Mouse (Mus musculus) mesoderm, embryonic 11.5 days (tissue): ENCODE data around the gene Gin1.
A peak's percentile ranks its signal among the peaks of the same experiment; 100 is the strongest.
"Not testable (repeated sequence)": the region's sequence is repeated elsewhere in the genome, so short reads cannot be mapped to it uniquely, and the experiment has no call there.

Experiments
- DNase-seq: peaks from one replicate; pipeline ENCODE4 v3.0.0-alpha.2; 2012; ENCODE audit warnings: low read depth, low spot score

The Gin1 gene

DNA sequence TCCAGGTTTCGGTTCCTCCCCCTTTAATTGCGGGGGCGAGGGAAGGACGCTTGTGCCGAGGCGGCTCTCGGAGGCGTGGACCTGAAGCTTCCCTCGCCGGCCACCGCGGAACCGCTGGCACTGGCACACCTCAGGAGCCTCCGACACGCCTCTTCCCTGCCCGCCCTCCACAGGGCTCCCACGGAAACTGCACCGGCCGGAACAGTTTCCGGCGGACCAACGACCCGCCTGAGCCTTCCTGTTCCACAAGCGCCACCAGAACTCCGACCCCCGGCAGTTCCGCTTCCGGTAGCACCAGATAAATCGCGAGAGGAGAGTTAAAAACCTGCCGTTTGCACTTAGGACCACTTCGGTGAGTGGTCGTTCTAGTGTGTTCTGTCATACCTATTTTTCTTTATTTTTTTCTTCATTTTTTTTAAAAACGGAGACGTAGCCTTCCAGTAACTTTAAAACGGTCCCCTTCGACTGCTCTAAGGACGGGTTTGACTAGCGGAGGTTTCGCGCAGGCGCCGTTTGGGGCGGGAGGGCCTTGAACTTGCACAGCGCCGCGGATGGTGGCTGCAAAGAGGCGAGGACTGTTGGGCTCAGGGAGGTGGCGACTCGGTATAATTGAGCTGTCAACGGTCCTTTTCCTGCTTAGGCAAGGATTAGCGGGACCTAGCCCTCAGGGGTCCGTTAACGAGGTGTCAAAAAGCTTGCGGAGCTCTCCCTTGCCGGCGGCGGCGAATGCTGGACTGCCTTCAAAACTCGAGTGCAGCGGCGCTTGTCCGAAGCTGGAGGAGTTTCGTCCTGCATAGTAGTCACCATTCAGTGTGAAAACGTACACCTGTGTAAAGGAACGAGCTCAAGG, at the start of gene Gin1, which contains the start of gene Ppip5k2:
Gene Gin1, plus strand, starts transcription at position 269 of the 850 bp plus-strand sequence.
Gene Ppip5k2, minus strand, starts transcription at position 508 of the 850 bp plus-strand sequence.
- DNase-seq, result peak; percentile 97

DNA sequence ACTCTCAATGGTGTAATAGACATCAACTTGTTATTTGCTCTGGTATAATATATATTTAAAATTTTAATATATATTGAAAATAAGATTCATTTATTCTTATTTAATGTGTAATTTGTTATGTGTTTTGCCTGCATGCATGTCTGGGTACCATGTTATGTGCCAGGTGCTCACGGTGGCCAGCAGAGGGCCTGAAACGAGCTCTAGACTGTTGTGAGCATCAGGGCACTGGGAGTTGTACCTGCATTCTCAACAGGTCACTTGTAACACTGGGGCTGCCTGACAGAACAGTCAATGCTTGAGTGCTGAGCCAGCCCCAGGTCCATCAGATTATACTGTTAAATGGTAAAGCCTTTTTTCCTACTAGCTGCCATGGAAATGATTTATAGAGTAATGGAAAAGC, 43.2 kb upstream of the Gin1 start:
- peak; percentile 5 for DNase-seq

DNA sequence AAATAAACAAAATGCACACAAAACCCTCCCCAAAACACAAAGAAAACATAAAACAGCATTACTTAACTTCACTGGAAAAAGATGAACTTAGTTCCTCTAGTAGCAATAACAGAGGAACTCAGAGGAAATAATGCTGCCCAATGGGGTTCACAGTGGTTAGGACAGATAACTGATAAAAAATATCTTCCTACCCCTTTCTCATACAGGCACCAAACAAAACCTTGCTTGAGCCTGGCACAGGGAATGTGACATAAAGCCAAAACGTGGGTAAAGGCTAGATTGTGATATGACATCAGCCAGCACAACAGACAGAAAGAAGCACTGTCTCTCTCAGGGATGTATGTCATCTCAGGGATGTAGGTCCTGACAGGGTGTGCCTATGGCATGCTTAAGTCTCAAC, 40.6 kb upstream of the Gin1 start:
- DNase-seq, result no peak

DNA sequence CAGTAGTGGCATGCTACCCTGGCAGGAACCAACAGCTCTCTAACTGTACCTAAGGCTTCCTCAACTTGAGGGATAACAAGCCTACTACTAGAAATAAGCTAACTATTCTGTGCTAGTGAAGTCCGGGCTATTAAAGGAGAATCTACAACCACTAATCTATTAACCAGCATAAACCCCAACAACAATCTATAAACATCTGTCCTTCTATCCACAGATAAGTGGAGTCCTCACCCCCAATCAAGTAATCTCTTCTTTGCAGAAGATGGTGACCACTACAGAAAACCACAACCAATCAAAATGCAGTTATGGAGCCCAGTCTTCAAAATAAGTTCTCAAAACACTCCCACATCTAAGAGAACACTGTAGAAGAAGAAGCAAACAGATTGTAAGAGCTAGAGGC, 26.9 kb upstream of the Gin1 start:
- DNase-seq, result no peak

DNA sequence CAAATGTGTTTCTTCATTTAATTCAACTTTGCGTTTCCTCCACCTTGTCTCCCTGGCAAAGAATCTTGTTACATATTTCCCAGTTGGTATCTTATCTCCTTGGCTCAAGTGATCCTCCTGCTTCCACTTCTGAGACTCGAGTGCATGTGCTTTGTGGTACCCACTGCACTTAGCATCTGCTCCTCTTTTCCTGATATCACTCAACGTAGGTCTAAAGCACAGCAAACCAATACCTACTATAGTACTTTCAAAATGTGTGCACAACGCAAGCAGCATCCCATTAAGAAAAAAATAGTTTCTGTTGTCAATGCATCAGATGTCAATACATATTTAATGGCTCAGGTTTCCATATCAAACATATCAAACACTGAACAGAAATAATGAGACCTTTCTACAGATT, 24.3 kb upstream of the Gin1 start:
- no peak for DNase-seq

DNA sequence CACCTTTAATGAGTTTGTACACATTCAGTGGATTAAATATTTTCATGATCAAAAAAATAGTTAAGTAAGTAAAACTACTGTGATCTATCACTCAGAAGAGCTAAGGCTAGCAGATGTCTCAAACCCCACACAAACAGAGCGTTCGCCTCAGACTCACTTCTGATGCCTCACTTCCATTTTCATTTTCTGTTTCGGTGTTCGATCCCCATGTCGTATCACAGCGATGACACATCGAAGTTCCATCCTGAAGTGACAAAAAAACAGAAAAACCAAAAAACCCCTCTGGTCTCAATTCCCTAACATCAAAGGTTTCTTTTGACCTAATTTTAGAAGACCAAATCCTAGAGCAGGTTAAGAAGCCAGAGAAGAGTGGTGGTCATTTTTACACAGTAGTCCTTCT, 23.7 kb upstream of the Gin1 start:
- DNase-seq, result no peak

- DNase-seq, result no peak
These were observed 21.8 kb upstream of the Gin1 start for GRCm38 (mm10) chr1:97748163-97748562.

GRCm38 (mm10) chr1:97753216-97753615, 16.8 kb upstream of the Gin1 start:
- no peak for DNase-seq

- no peak for DNase-seq
These were observed 15.6 kb upstream of the Gin1 start for GRCm38 (mm10) chr1:97754392-97754791.

- no peak for DNase-seq
These were observed 10.1 kb upstream of the Gin1 start for GRCm38 (mm10) chr1:97759841-97760240.

- DNase-seq, result no peak
These were observed 9.4 kb upstream of the Gin1 start for GRCm38 (mm10) chr1:97760598-97760997.

- no peak for DNase-seq
These were observed 8.5 kb upstream of the Gin1 start for GRCm38 (mm10) chr1:97761477-97761876.

- not testable (repeated sequence) for DNase-seq
These were observed 4.3 kb upstream of the Gin1 start for GRCm38 (mm10) chr1:97765712-97766111.

DNA sequence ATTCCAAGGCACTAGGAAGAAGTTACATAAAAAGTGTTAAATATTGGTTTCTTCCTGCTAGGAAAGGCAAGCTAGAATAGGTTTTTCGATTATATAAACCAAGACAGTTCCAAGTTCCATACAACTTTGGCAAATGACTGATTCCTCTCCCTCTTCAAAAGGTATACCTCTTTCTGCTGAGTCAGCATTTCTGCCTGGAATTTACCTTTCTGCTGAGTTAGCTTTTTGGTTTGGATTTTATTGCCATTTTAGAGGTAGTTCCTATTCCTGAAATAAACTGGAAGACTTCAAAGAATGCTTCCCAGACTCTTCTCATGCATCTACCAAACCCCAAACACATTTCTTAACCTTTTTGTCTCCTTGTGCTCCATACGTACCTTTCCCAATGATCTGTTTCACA, 1.9 kb upstream of the Gin1 start:
- no peak for DNase-seq

GRCm38 (mm10) chr1:97768906-97769293, 1.1 kb upstream of the Gin1 start:
- no peak for DNase-seq

GRCm38 (mm10) chr1:97769294-97769903, 573 bp upstream of the Gin1 start:
- peak; percentile 29 for DNase-seq

GRCm38 (mm10) chr1:97771118-97771517, 1.1 kb downstream of the Gin1 start:
- no peak for DNase-seq

DNA sequence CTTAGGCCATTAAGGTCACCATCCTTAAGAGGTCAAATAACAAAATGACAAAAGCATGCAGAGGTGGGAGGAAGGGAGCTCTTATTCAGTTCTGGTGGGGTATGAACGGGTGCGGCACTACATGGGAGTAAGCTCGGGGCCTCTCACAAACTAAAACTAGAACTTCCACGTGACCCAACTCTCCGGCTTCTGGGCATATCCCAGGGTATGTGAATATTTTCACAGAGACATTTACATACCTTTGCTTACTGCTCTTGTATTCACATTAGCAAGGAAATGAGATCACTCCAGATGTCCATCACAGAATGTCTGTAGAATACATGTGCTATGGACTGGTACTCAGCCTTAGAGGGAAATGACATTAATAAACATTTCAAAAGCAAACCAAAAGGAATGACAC, 1.8 kb downstream of the Gin1 start:
- DNase-seq, result no peak

- no peak for DNase-seq
These were observed 3.4 kb downstream of the Gin1 start for GRCm38 (mm10) chr1:97773362-97773761.

- no peak for DNase-seq
These were observed 4.0 kb downstream of the Gin1 start for GRCm38 (mm10) chr1:97773973-97774372.

- DNase-seq, result no peak
These were observed 11.7 kb downstream of the Gin1 start for GRCm38 (mm10) chr1:97781674-97782073.

- DNase-seq, result no peak
These were observed 15.0 kb downstream of the Gin1 start for GRCm38 (mm10) chr1:97784928-97785327.
